Mouse (Mus musculus): Measurements from ENCODE around the gene Rprd2.

Gene Rprd2

GRCm38 (mm10) chr3:95740406-95740805 is 78.3 kb downstream of the Rprd2 start:
- intact Hi-C loops (cut with DNase I), result no loop called here

DNA sequence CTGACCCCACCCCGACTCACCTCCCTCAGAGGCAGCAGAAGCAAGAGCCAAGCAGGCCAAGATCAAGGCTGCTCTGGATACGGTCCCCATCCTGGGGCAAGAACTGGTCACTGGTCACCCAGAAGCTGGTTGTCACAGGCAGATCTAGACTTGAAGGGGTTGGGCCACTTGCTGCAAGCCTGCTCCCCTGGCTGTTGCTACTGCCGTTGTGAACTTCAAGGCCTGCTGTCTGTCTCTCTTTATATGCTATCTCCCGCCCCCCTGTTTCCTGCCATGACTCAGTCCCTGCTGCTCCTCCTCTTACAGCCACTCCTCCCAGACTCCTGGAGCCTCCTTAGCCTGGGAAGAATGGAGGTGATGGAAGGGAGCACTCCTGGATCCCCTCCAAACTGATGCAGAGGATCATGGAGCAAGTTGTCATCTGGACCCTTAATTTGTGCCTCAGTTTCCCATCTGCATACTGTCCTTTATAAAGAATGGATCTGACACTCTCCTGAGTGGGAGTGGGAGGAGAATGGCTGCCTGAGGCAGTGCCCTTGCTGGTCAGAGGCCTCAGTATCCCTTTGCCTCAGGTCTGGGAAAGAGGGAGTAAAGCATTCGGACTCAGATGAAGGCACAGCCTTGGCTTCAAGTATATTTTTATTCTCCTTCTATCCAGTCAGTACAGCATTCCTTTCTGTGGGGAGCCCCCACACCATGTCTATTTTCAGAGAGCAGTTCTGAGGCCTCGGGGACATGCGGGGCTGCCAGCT is 79.1 kb downstream of the Rprd2 start, which contains the start of gene Ecm1:
Ecm1 (minus strand) TSS at position 217 of the 752 bp plus-strand sequence.
- intact Hi-C loops (cut with DNase I), result loop anchor here (5.0 kb wide), 1 partner anchor 52 kb away; the partner anchor contains the start of gene Adamtsl4

DNA sequence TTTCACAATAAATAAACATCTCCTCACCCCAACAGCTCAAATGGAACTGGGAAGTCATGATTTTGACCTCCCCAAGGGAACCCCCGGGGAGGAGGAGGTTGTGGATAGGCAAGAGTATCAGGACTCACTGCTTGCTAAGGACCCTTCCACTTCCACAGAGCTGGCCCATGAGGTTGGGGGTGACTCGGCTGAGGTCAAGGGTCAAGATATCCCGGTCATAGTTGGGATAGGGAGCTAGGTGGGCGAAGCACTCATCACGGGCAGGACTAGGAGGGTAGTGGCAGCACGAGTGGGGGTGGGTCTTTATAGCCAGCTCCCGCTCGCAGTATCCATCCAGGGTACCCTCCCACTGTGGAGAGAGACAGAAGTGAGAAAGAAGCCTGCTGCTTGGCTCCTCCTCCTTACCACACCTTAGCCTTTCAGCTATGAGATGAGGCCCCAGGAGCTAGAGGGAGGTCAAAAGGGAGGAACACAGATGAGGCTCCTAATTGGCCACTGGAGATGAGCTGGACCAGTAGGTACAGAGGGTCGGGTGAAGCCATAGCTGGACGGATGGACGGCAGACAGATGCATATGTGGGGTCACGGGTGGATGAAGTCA is 83.5 kb downstream of the Rprd2 start:
- intact Hi-C loops (cut with DNase I), result loop anchor here (5.0 kb wide), 1 partner anchor 48 kb away; the partner anchor contains the start of gene Adamtsl4

- intact Hi-C loops (cut with DNase I), result no loop called here
These were observed 84.5 kb downstream of the Rprd2 start for GRCm38 (mm10) chr3:95734092-95734702.

- intact Hi-C loops (cut with DNase I), result no loop called here
These were observed 85.7 kb downstream of the Rprd2 start for GRCm38 (mm10) chr3:95732744-95733521.

GRCm38 (mm10) chr3:95732297-95732696 is 86.4 kb downstream of the Rprd2 start:
- intact Hi-C loops (cut with DNase I), result no loop called here

DNA sequence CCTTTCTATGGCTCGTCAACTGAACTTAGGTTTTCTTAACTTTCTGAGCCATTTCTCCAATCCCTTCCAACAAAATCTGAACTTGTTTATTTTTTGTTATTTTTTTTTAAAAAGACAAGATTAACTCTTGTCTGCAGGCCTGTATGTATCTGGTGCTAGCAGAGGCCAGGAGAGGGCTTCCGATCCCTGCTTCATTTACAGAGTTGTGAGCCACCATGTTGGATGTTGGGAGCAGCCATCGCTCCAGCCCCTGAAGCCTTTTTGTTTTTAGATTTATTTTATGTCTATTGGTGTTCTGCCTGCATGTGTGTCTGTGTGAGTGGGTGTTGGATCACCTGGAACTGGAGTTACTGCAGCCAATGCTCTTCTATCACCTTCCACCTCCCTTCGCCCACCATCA is 86.9 kb downstream of the Rprd2 start:
- intact Hi-C loops (cut with DNase I), result no loop called here

GRCm38 (mm10) chr3:95730431-95730830 is 88.2 kb downstream of the Rprd2 start:
- intact Hi-C loops (cut with DNase I), result no loop called here

- intact Hi-C loops (cut with DNase I), result no loop called here
These were observed 89.8 kb downstream of the Rprd2 start for GRCm38 (mm10) chr3:95728906-95729305.

GRCm38 (mm10) chr3:95726696-95727358 is 91.8 kb downstream of the Rprd2 start:
- intact Hi-C loops (cut with DNase I), result no loop called here

- intact Hi-C loops (cut with DNase I), result no loop called here
These were observed 92.8 kb downstream of the Rprd2 start for GRCm38 (mm10) chr3:95725863-95726262.

GRCm38 (mm10) chr3:95722386-95722785 is 96.3 kb downstream of the Rprd2 start:
- intact Hi-C loops (cut with DNase I), result no loop called here

GRCm38 (mm10) chr3:95718153-95718552 is 100.5 kb downstream of the Rprd2 start:
- intact Hi-C loops (cut with DNase I), result no loop called here

DNA sequence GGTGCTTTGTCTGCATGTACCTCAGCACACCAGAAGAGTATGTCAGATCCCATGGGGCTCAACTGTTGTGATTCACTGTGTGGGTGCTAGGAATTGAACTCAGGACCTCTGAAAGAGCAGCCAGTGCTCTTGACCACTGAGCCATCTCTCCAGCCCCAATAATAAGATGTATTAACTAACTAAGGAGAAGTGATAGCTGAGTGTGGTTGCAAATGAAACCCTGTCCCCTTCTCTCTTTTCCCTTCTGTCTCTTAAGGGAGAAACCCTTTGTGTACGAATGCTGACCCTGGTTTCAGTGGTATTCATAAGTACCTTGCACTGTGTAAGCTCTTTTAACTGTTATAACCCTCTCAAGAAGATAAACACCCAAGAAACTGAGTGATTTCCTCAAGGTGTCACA is 102.6 kb downstream of the Rprd2 start:
- intact Hi-C loops (cut with DNase I), result no loop called here

Small RNA genes within 50 kb of the gene (microRNA-seq; reads per million reads assigned to microRNA genes)
- gene Mir7014, result 0.23 to 0.37 reads per million in 2 experiments
